Mouse (Mus musculus) liver, postnatal 0 days (tissue): Measurements from ENCODE around the gene Disp1.

Source experiments
- CTCF ChIP-seq: sonication (generic); IDR thresholded peaks from 2 replicates; pipeline ENCODE4 v1.5.1; 2016; ENCODE audit warnings: antibody characterized with exemption, low read depth
- EP300 ChIP-seq: IDR thresholded peaks from 2 replicates; pipeline ENCODE4 v1.6.1; 2016; ENCODE audit warnings: antibody characterized with exemption, low read depth, mild to moderate bottlenecking

- TF ChIP-seq CTCF: no peak
- no peak for TF ChIP-seq EP300
These were observed 61.1 kb downstream of the Disp1 start for GRCm38 (mm10) chr1:183160188-183160587.
